Mouse (Mus musculus): ENCODE results near the gene Frat1. TPM values are rescaled to one million over a fixed set of nuclear protein-coding genes. Genes with fewer than 3 reads are reported as not detected.

Frat1 gene
- polyA plus RNA-seq, 1 experiment from 2014 or later = 15.4 TPM

DNA sequence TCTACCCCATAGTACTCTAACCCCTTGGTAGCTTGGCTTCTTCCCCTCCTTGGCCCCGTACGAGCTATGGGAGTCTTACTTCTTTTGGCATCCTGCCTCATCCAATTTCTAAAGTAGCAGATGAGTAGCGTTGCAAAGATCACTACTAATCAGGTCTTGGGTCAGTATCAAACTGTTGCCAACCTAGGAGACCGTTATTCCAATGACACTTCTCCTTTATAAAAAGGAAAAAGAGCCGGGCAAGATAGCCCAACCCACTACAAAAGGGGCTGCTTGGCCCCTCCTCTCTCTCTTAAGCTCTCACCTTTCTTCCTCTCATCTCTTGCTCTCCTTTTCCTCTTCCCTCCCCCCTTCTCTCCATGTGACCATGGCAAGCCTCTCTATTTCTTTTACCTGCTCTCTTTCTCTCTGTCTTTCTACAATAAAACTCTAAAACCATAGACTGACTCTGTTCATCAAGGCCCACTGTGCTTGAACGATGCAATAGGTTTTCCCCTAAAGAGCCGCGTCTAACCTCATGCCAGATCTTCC lies 21.6 kb upstream of the Frat1 start:
- Histone ChIP-seq H3K9me3 (ENCODE audit: control insufficient read depth, low read length) (no peaks in the 10 kb centered on the region), H3K4me3 (ENCODE audit: low read depth, low read length) (no peak overlapping the region), H3K27ac (ENCODE audit: low read depth) (no peak overlapping the region), H3K27me3 (replicated peaks; ENCODE audit: control insufficient read depth, insufficient read depth, low read length) (no peaks in the 10 kb centered on the region), H3K4me2 (ENCODE audit: low read length) (no peak overlapping the region), H3K36me3 (ENCODE audit: control insufficient read depth, insufficient read depth, low read length) (no peaks in the 10 kb centered on the region), H3K4me1 (replicated peaks; ENCODE audit: control insufficient read depth, insufficient read depth, low read length) (no peaks in the 10 kb centered on the region), H3K9ac (ENCODE audit: low read length) (no peak overlapping the region)
- DNase-seq (ENCODE audit: low spot score) (no peak), ATAC-seq (replicated peaks; ENCODE audit: low FRiP score, low TSS enrichment, low read depth) (no peak)
- 84% methylated on average over 8 of the region's 8 CpGs for whole genome bisulfite sequencing

DNA sequence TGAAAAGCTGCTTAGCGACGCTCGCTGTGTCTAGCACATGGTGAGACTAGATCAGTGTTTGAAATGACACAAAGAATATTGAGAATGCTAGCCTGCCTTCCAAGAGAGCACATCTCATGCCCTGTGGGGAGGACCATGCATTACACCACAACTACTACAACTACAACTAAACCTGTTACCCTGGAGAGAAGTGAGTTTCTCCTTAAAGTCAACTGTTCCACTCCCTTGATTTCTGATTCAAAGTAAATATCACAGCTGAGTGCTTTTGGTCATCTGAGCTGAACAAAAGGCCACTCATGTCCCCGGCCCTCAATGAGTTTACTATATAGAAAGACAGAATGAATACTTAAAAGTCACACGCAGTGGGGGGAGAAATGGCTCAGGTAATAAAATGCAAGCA lies 19.7 kb upstream of the Frat1 start:
- 87% methylated on average over 5 of the region's 5 CpGs for WGBS
- ATAC-seq (replicated peaks; ENCODE audit: low FRiP score, low TSS enrichment, low read depth) = no peak
- no peak overlapping the region for H3K27ac ChIP-seq (ENCODE audit: low read depth)

GRCm38 (mm10) chr19:41812525-41812924 lies 17.2 kb upstream of the Frat1 start:
- H3K4me3 ChIP-seq (ENCODE audit: low read depth, low read length) = no peak overlapping the region
- WGBS = 93% methylated on average over 10 of the region's 10 CpGs

More for the DNA sequence above, 19.7 kb upstream of the Frat1 start:
- Histone ChIP-seq H3K9me3 (ENCODE audit: control insufficient read depth, low read length) (no peaks in the 10 kb centered on the region), H3K36me3 (ENCODE audit: control insufficient read depth, insufficient read depth, low read length) (no peaks in the 10 kb centered on the region), H3K27me3 (replicated peaks; ENCODE audit: control insufficient read depth, insufficient read depth, low read length) (no peaks in the 10 kb centered on the region), H3K9ac (ENCODE audit: low read length) (no peak overlapping the region), H3K4me3 (ENCODE audit: low read depth, low read length) (no peak overlapping the region), H3K4me1 (replicated peaks; ENCODE audit: control insufficient read depth, insufficient read depth, low read length) (no peaks in the 10 kb centered on the region), H3K4me2 (ENCODE audit: low read length) (no peak overlapping the region)
- DNase-seq (ENCODE audit: low spot score) = no peak

DNA sequence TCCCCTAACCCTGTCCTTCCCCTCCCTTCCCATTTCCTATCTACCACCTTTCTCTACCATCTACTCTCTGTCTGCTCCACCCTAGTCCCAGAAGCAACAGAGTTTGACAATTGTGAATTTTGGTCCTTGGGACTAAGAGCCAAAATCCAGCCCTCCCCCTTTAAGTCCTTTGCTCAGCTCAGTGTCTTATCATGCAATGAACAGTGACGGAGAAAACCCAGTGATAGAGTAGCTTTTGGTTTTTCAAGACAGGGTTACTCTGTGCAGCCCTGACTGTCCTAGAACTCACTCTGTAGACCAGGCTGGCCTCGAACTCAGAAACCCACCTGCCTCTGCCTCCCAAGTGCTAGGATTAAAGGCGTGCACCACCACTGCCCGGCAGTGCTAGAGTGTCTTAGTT lies 16.4 kb upstream of the Frat1 start:
- whole genome bisulfite sequencing = 87% methylated on average over 4 of the region's 4 CpGs
- Histone ChIP-seq H3K4me2 (ENCODE audit: low read length) (no peak overlapping the region), H3K4me3 (ENCODE audit: low read depth, low read length) (no peak overlapping the region), H3K36me3 (ENCODE audit: control insufficient read depth, insufficient read depth, low read length) (no peaks in the 10 kb centered on the region), H3K9ac (ENCODE audit: low read length) (no peak overlapping the region), H3K4me1 (replicated peaks; ENCODE audit: control insufficient read depth, insufficient read depth, low read length) (no peaks in the 10 kb centered on the region), H3K27me3 (replicated peaks; ENCODE audit: control insufficient read depth, insufficient read depth, low read length) (no peaks in the 10 kb centered on the region), H3K9me3 (ENCODE audit: control insufficient read depth, low read length) (no peaks in the 10 kb centered on the region), H3K27ac (ENCODE audit: low read depth) (no peak overlapping the region)
- no peak for ATAC-seq (replicated peaks; ENCODE audit: low FRiP score, low TSS enrichment, low read depth)
- no peak for DNase-seq (ENCODE audit: low spot score)

More at GRCm38 (mm10) chr19:41812525-41812924, 17.2 kb upstream of the Frat1 start:
- ATAC-seq (replicated peaks; ENCODE audit: low FRiP score, low TSS enrichment, low read depth) (no peak), DNase-seq (ENCODE audit: low spot score) (no peak)
- H3K27me3 ChIP-seq (replicated peaks; ENCODE audit: control insufficient read depth, insufficient read depth, low read length) = no peaks in the 10 kb centered on the region
- no peaks in the 10 kb centered on the region for H3K4me1 ChIP-seq (replicated peaks; ENCODE audit: control insufficient read depth, insufficient read depth, low read length)
- H3K9ac ChIP-seq (ENCODE audit: low read length) = no peak overlapping the region
- H3K9me3 ChIP-seq (ENCODE audit: control insufficient read depth, low read length) = no peaks in the 10 kb centered on the region
- H3K4me2 ChIP-seq (ENCODE audit: low read length) = no peak overlapping the region
- no peaks in the 10 kb centered on the region for H3K36me3 ChIP-seq (ENCODE audit: control insufficient read depth, insufficient read depth, low read length)
- no peak overlapping the region for H3K27ac ChIP-seq (ENCODE audit: low read depth)

GRCm38 (mm10) chr19:41816410-41816809 lies 13.4 kb upstream of the Frat1 start:
- Histone ChIP-seq H3K36me3 (ENCODE audit: control insufficient read depth, insufficient read depth, low read length) (no peaks in the 10 kb centered on the region), H3K4me3 (ENCODE audit: low read depth, low read length) (no peak overlapping the region), H3K27me3 (replicated peaks; ENCODE audit: control insufficient read depth, insufficient read depth, low read length) (no peaks in the 10 kb centered on the region), H3K9ac (ENCODE audit: low read length) (no peak overlapping the region), H3K4me2 (ENCODE audit: low read length) (no peak overlapping the region), H3K9me3 (ENCODE audit: control insufficient read depth, low read length) (no peaks in the 10 kb centered on the region), H3K27ac (ENCODE audit: low read depth) (no peak overlapping the region), H3K4me1 (replicated peaks; ENCODE audit: control insufficient read depth, insufficient read depth, low read length) (no peaks in the 10 kb centered on the region)
- ATAC-seq (replicated peaks; ENCODE audit: low FRiP score, low TSS enrichment, low read depth) = no peak
- WGBS = 53% methylated on average over 5 of the region's 5 CpGs
- DNase-seq (ENCODE audit: low spot score) = no peak

DNA sequence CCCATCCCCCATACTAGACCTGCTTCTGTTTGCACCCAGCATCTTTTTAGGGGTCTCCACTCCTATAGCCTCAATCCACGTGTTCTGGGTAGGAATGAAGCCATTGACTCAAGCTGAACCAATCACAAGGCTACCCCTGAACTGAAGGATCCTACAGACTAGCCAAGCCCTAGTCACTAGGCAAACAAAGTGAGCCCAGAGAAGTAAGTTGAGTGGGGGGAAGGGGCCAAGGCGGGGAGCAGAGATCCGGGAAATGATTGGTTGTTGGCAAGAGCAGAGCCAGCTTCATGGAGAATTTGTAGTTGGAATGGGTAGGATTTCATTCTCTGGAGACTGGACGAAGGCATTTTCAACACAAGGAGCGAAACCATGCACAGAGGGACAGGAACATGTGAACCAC lies 12.9 kb upstream of the Frat1 start:
- DNase-seq (ENCODE audit: low spot score) = no peak
- H3K27me3 ChIP-seq (replicated peaks; ENCODE audit: control insufficient read depth, insufficient read depth, low read length) = no peaks in the 10 kb centered on the region
- H3K9ac ChIP-seq (ENCODE audit: low read length) = no peak overlapping the region
- no peaks in the 10 kb centered on the region for H3K36me3 ChIP-seq (ENCODE audit: control insufficient read depth, insufficient read depth, low read length)
- no peak overlapping the region for H3K27ac ChIP-seq (ENCODE audit: low read depth)
- no peak overlapping the region for H3K4me3 ChIP-seq (ENCODE audit: low read depth, low read length)
- H3K4me2 ChIP-seq (ENCODE audit: low read length) = no peak overlapping the region
- H3K4me1 ChIP-seq (replicated peaks; ENCODE audit: control insufficient read depth, insufficient read depth, low read length) = no peaks in the 10 kb centered on the region
- WGBS = 53% methylated on average over 5 of the region's 5 CpGs
- ATAC-seq (replicated peaks; ENCODE audit: low FRiP score, low TSS enrichment, low read depth) = no peak
- H3K9me3 ChIP-seq (ENCODE audit: control insufficient read depth, low read length) = no peaks in the 10 kb centered on the region

- Histone ChIP-seq H3K4me2 (ENCODE audit: low read length) (no peak overlapping the region), H3K36me3 (ENCODE audit: control insufficient read depth, insufficient read depth, low read length) (no peaks in the 10 kb centered on the region), H3K4me1 (replicated peaks; ENCODE audit: control insufficient read depth, insufficient read depth, low read length) (no peaks in the 10 kb centered on the region), H3K27ac (ENCODE audit: low read depth) (no peak overlapping the region), H3K4me3 (ENCODE audit: low read depth, low read length) (no peak overlapping the region), H3K9me3 (ENCODE audit: control insufficient read depth, low read length) (no peaks in the 10 kb centered on the region), H3K27me3 (replicated peaks; ENCODE audit: control insufficient read depth, insufficient read depth, low read length) (no peaks in the 10 kb centered on the region), H3K9ac (ENCODE audit: low read length) (no peak overlapping the region)
- WGBS = 47% methylated on average over 10 of the region's 10 CpGs
- ATAC-seq (replicated peaks; ENCODE audit: low FRiP score, low TSS enrichment, low read depth) (no peak), DNase-seq (ENCODE audit: low spot score) (no peak)
These were observed 12.4 kb upstream of the Frat1 start for GRCm38 (mm10) chr19:41817325-41817724.

GRCm38 (mm10) chr19:41818749-41819148 lies 11.0 kb upstream of the Frat1 start:
- DNase-seq (ENCODE audit: low spot score) = no peak
- H3K4me1 ChIP-seq (replicated peaks; ENCODE audit: control insufficient read depth, insufficient read depth, low read length) = no peaks in the 10 kb centered on the region
- no peaks in the 10 kb centered on the region for H3K27me3 ChIP-seq (replicated peaks; ENCODE audit: control insufficient read depth, insufficient read depth, low read length)
- no peaks in the 10 kb centered on the region for H3K9me3 ChIP-seq (ENCODE audit: control insufficient read depth, low read length)
- H3K27ac ChIP-seq (ENCODE audit: low read depth) = no peak overlapping the region
- ATAC-seq (replicated peaks; ENCODE audit: low FRiP score, low TSS enrichment, low read depth) = no peak
- H3K9ac ChIP-seq (ENCODE audit: low read length) = no peak overlapping the region
- no peak overlapping the region for H3K4me2 ChIP-seq (ENCODE audit: low read length)
- 85% methylated on average over 4 of the region's 4 CpGs for WGBS
- no peaks in the 10 kb centered on the region for H3K36me3 ChIP-seq (ENCODE audit: control insufficient read depth, insufficient read depth, low read length)
- H3K4me3 ChIP-seq (ENCODE audit: low read depth, low read length) = no peak overlapping the region

DNA sequence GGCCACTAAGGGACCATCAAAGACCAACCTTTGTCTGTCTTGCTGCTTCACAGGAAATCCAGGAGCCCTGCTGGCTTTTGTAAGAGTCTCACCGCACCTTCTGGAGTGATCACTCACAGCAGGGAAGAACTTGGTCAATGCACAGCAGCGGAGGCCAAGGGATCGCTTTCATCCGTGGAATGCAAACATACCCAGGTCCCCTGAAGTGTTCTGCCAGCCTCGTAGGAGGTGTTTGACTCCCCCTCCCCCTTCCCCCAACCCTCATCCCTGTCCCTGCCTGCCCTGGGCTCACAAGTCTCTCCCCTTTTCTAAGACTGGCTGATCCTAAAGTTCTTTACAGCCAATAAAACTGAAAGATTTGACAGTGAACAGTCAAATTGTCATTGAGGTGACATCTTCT lies 8.3 kb upstream of the Frat1 start:
- no peaks in the 10 kb centered on the region for H3K36me3 ChIP-seq (ENCODE audit: control insufficient read depth, insufficient read depth, low read length)
- no peaks in the 10 kb centered on the region for H3K4me1 ChIP-seq (replicated peaks; ENCODE audit: control insufficient read depth, insufficient read depth, low read length)
- H3K9me3 ChIP-seq (ENCODE audit: control insufficient read depth, low read length) = no peaks in the 10 kb centered on the region
- H3K9ac ChIP-seq (ENCODE audit: low read length) = no peak overlapping the region
- no peak overlapping the region for H3K4me2 ChIP-seq (ENCODE audit: low read length)
- no peaks in the 10 kb centered on the region for H3K27me3 ChIP-seq (replicated peaks; ENCODE audit: control insufficient read depth, insufficient read depth, low read length)
- WGBS = 14% methylated on average over 5 of the region's 5 CpGs
- ATAC-seq (replicated peaks; ENCODE audit: low FRiP score, low TSS enrichment, low read depth) (no peak), DNase-seq (ENCODE audit: low spot score) (no peak)
- H3K27ac ChIP-seq (ENCODE audit: low read depth) = no peak overlapping the region
- H3K4me3 ChIP-seq (ENCODE audit: low read depth, low read length) = no peak overlapping the region
